Mouse (Mus musculus): Measurements from ENCODE around the gene Frmd6. TPM values are rescaled to one million over a fixed set of nuclear protein-coding genes. Genes with fewer than 3 reads are reported as not detected.
A peak's percentile ranks its signal among the peaks of the same experiment; 100 is the strongest.

Gene Frmd6
- polyA plus RNA-seq, 1 experiment from 2014 or later = 8.5 TPM

DNA sequence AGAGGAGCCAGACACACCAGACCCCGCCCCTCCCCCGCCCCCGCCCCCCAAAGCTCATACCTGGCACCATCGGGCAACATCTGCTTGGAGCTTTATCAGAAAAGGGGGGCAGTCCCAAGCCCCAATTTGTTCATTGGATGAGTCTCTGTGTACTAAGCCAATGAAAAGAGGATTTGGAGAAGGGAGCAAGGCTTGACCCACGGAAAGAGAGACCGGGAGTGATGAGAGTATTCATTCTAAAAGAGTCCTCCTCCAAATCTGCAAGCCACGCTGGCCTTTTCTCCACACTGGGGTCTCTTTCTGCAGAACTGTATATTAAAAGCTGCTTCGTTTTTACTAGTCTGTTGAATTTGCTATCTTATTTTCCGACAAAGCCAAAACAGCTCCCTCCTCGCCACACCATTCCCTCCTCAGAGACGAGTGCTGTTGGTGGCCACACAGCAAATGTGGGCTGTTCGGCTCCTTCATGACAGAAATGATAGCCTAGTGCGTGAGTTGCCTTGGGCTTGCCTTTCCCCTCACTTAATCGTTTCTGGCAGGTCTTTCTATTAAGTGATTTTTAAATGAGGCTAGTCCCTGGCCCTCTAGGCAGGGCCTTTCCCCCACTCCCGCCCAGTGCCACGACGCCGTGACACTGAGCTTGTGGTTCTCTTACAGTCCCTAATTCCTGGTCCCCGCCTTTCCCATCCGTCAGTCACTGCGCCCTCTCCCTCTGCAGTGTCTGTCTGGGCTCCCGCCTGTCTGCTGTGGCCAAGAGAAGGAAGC, 41.7 kb upstream of the Frmd6 start:
- 26% methylated on average over 22 of the region's 22 CpGs for WGBS
- H3K9ac ChIP-seq (ENCODE audit: low read length) = no peak overlapping the region
- H3K36me3 ChIP-seq (ENCODE audit: control insufficient read depth, insufficient read depth, low read length) = no peaks in the 10 kb centered on the region
- ATAC-seq (no peak), DNase-seq (ENCODE audit: low spot score) (peak; percentile 22)
- H3K27ac ChIP-seq (ENCODE audit: low read depth, low read length) = no peak overlapping the region
- H3K9me3 ChIP-seq (replicated peaks; ENCODE audit: control insufficient read depth, low read length) = no peaks in the 10 kb centered on the region
- H3K4me3 ChIP-seq (ENCODE audit: low read depth, low read length) = no peak overlapping the region
- peak overlapping the region; percentile 26 for H3K4me2 ChIP-seq (ENCODE audit: low read length)
- no peaks in the 10 kb centered on the region for H3K27me3 ChIP-seq (replicated peaks; ENCODE audit: control insufficient read depth, insufficient read depth, low read length)
- no peaks in the 10 kb centered on the region for H3K4me1 ChIP-seq (ENCODE audit: control insufficient read depth, insufficient read depth, low read length)

GRCm38 (mm10) chr12:70784240-70784705, 41.0 kb upstream of the Frmd6 start:
- Histone ChIP-seq H3K4me2 (ENCODE audit: low read length) (peak overlapping the region; percentile 26), H3K9ac (ENCODE audit: low read length) (no peak overlapping the region), H3K4me3 (ENCODE audit: low read depth, low read length) (no peak overlapping the region), H3K36me3 (ENCODE audit: control insufficient read depth, insufficient read depth, low read length) (no peaks in the 10 kb centered on the region), H3K27ac (ENCODE audit: low read depth, low read length) (no peak overlapping the region), H3K27me3 (replicated peaks; ENCODE audit: control insufficient read depth, insufficient read depth, low read length) (no peaks in the 10 kb centered on the region), H3K9me3 (replicated peaks; ENCODE audit: control insufficient read depth, low read length) (no peaks in the 10 kb centered on the region), H3K4me1 (ENCODE audit: control insufficient read depth, insufficient read depth, low read length) (no peaks in the 10 kb centered on the region)
- DNase-seq (ENCODE audit: low spot score) = no peak
- ATAC-seq = no peak
- WGBS = 38% methylated on average over 6 of the region's 6 CpGs

- Histone ChIP-seq H3K27me3 (replicated peaks; ENCODE audit: control insufficient read depth, insufficient read depth, low read length) (no peaks in the 10 kb centered on the region), H3K36me3 (ENCODE audit: control insufficient read depth, insufficient read depth, low read length) (no peaks in the 10 kb centered on the region), H3K4me3 (ENCODE audit: low read depth, low read length) (no peak overlapping the region), H3K27ac (ENCODE audit: low read depth, low read length) (no peak overlapping the region), H3K4me1 (ENCODE audit: control insufficient read depth, insufficient read depth, low read length) (no peaks in the 10 kb centered on the region), H3K9ac (ENCODE audit: low read length) (no peak overlapping the region), H3K9me3 (replicated peaks; ENCODE audit: control insufficient read depth, low read length) (no peaks in the 10 kb centered on the region), H3K4me2 (ENCODE audit: low read length) (no peak overlapping the region)
- no peak for DNase-seq (ENCODE audit: low spot score)
- 88% methylated on average over 6 of the region's 6 CpGs for WGBS
- ATAC-seq = no peak
Observed at GRCm38 (mm10) chr12:70789341-70789740, 36.0 kb upstream of the Frmd6 start.

DNA sequence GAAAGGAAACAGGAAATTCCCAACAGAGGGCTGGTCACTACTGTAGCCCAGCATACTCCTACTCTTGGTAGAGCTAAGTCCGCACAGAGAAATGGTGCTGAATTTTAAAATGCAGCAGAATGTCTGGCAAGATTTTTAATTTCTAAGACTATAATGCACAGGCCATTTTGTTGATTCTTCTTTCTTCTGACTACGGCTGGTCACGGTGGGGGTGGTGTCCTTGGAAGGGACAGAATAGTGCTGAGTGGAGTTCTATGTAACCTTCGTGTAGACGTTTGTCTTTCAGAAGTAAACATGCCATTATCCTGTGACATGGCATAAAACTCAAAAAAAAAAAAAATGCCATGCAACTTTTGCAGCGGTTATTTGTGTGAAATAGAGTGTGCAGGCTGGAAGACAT, 32.0 kb upstream of the Frmd6 start:
- Histone ChIP-seq H3K36me3 (ENCODE audit: control insufficient read depth, insufficient read depth, low read length) (no peaks in the 10 kb centered on the region), H3K27ac (ENCODE audit: low read depth, low read length) (no peak overlapping the region), H3K9me3 (replicated peaks; ENCODE audit: control insufficient read depth, low read length) (no peaks in the 10 kb centered on the region), H3K4me2 (ENCODE audit: low read length) (no peak overlapping the region), H3K4me3 (ENCODE audit: low read depth, low read length) (no peak overlapping the region), H3K27me3 (replicated peaks; ENCODE audit: control insufficient read depth, insufficient read depth, low read length) (no peaks in the 10 kb centered on the region), H3K4me1 (ENCODE audit: control insufficient read depth, insufficient read depth, low read length) (peaks cover 5% of the 10 kb centered on the region; the same call in 1 of the 2 replicates), H3K9ac (ENCODE audit: low read length) (no peak overlapping the region)
- 92% methylated on average over 6 of the region's 6 CpGs for WGBS
- ATAC-seq (no peak), DNase-seq (ENCODE audit: low spot score) (no peak)

DNA sequence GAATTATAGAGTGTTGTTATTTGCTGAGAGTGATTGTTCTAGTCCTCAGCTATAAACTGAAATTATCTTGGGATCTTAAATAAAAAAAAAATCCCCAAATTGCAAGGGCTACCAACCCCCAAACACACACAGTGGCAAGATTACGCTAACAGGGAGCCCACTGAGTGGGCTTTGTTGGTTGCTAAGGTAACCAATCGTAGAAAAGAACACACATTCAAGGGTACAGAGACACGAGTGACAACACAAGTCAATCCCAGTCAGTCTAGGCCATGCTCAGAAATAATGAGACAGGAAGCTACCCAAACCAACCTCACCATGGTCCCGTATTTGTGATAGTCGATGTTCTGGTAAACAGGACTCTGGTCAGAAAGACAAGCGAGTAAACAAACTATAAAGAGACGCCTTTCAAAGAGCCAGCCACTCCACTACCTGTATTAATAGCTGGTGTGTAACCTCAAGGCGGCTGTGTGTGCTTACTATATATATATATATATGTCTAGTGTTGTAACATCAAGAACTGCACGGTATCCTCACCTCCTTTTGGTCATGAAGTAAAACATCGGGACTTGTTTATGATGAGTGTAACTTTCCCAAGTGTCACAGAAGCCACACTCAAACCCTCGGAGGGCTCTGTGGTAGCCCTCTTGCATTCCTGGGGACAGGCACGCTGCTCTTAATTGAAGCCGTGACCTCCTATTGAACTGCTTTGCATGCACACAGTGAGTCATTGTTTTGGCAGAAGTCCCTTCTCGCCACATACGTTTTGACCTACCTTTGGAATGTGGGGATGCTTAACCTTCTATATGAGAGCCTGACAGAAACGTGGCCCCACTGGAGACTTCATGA, 30.5 kb upstream of the Frmd6 start:
- 36% methylated on average over 16 of the region's 16 CpGs for WGBS

DNA sequence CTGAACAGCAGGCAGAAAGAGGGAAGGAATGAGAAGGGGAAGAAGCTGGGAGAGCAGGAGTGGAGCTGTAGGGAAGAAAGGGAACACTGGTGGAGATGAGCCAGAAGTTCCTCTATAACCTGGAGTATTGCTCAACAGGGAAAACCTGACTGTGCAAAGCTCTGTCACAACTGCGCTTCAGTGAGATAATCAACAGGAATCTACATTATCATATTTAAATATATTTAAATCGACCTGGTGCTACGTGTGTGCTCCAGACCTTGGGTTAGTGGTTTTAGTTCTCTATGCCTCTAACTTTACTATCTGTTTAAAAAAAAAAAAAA, 30.0 kb upstream of the Frmd6 start:
- H3K4me3 ChIP-seq (ENCODE audit: low read depth, low read length) = no peak overlapping the region
- DNase-seq (ENCODE audit: low spot score) = no peak
- H3K9ac ChIP-seq (ENCODE audit: low read length) = no peak overlapping the region
- H3K4me2 ChIP-seq (ENCODE audit: low read length) = no peak overlapping the region
- no peaks in the 10 kb centered on the region for H3K36me3 ChIP-seq (ENCODE audit: control insufficient read depth, insufficient read depth, low read length)
- H3K4me1 ChIP-seq (ENCODE audit: control insufficient read depth, insufficient read depth, low read length) = peaks cover 5% of the 10 kb centered on the region; the same call in 1 of the 2 replicates
- WGBS = 87% methylated on average over 3 of the region's 3 CpGs
- no peak overlapping the region for H3K27ac ChIP-seq (ENCODE audit: low read depth, low read length)
- H3K9me3 ChIP-seq (replicated peaks; ENCODE audit: control insufficient read depth, low read length) = no peaks in the 10 kb centered on the region
- no peak for ATAC-seq
- no peaks in the 10 kb centered on the region for H3K27me3 ChIP-seq (replicated peaks; ENCODE audit: control insufficient read depth, insufficient read depth, low read length)

More for the DNA sequence above, 30.5 kb upstream of the Frmd6 start:
- H3K4me2 ChIP-seq (ENCODE audit: low read length) = no peak overlapping the region
- no peak overlapping the region for H3K4me3 ChIP-seq (ENCODE audit: low read depth, low read length)
- no peaks in the 10 kb centered on the region for H3K9me3 ChIP-seq (replicated peaks; ENCODE audit: control insufficient read depth, low read length)
- no peak overlapping the region for H3K9ac ChIP-seq (ENCODE audit: low read length)
- peaks cover 5% of the 10 kb centered on the region; the same call in 1 of the 2 replicates for H3K4me1 ChIP-seq (ENCODE audit: control insufficient read depth, insufficient read depth, low read length)
- no peaks in the 10 kb centered on the region for H3K27me3 ChIP-seq (replicated peaks; ENCODE audit: control insufficient read depth, insufficient read depth, low read length)
- H3K36me3 ChIP-seq (ENCODE audit: control insufficient read depth, insufficient read depth, low read length) = no peaks in the 10 kb centered on the region
- H3K27ac ChIP-seq (ENCODE audit: low read depth, low read length) = no peak overlapping the region
- ATAC-seq (no peak), DNase-seq (ENCODE audit: low spot score) (peak; percentile 50)

- H3K27me3 ChIP-seq (replicated peaks; ENCODE audit: control insufficient read depth, insufficient read depth, low read length) = no peaks in the 10 kb centered on the region
- no peaks in the 10 kb centered on the region for H3K9me3 ChIP-seq (replicated peaks; ENCODE audit: control insufficient read depth, low read length)
- no peaks in the 10 kb centered on the region for H3K36me3 ChIP-seq (ENCODE audit: control insufficient read depth, insufficient read depth, low read length)
- ATAC-seq = no peak
- WGBS = 85% methylated on average over 8 of the region's 8 CpGs
- H3K27ac ChIP-seq (ENCODE audit: low read depth, low read length) = no peak overlapping the region
- no peak overlapping the region for H3K9ac ChIP-seq (ENCODE audit: low read length)
- H3K4me3 ChIP-seq (ENCODE audit: low read depth, low read length) = no peak overlapping the region
- no peak overlapping the region for H3K4me2 ChIP-seq (ENCODE audit: low read length)
- no peak for DNase-seq (ENCODE audit: low spot score)
- H3K4me1 ChIP-seq (ENCODE audit: control insufficient read depth, insufficient read depth, low read length) = peaks cover 5% of the 10 kb centered on the region; the same call in 1 of the 2 replicates
Observed at GRCm38 (mm10) chr12:70798496-70798895, 26.8 kb upstream of the Frmd6 start.

DNA sequence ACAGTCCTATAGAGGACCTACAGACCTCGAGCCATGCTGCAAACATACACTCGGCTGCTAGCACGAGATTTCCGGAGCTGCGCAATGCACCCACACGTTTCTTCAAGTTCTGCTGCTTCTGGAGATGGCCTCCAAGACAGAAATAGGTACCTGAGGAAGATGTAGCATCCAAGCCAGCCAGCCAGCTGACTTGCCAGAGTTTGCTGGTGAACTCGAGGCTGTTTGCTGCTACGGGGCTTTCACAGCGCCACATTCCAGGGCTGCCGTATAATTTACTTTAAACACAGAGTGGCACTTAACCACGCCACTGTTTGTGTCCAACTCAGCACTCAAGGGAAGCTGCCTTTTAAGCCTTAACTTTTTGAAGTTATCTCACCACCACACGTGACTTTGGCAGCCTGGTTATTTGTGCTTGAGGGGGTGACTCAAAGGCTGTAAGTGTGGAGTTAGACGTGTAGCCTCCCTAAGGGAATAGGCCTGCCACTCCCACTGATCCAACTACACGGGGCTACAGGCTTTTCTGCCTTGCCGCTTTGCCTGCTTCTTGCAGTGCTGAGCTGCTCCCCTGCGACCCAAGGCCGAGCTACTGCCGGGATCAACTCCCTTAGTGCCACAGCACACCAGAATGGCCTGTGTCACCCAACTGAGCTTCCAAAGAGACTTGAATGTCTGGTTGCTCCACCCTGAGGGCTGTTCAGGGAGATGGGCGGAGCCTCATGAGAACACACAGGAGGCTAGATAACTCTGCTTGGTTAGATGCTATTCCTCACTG, 25.9 kb upstream of the Frmd6 start:
- H3K4me2 ChIP-seq (ENCODE audit: low read length) = no peak overlapping the region
- DNase-seq (ENCODE audit: low spot score) = no peak
- no peaks in the 10 kb centered on the region for H3K36me3 ChIP-seq (ENCODE audit: control insufficient read depth, insufficient read depth, low read length)
- no peak overlapping the region for H3K4me3 ChIP-seq (ENCODE audit: low read depth, low read length)
- no peaks in the 10 kb centered on the region for H3K27me3 ChIP-seq (replicated peaks; ENCODE audit: control insufficient read depth, insufficient read depth, low read length)
- 60% methylated on average over 19 of the region's 19 CpGs for WGBS
- peaks cover 5% of the 10 kb centered on the region; the same call in 1 of the 2 replicates for H3K4me1 ChIP-seq (ENCODE audit: control insufficient read depth, insufficient read depth, low read length)
- no peaks in the 10 kb centered on the region for H3K9me3 ChIP-seq (replicated peaks; ENCODE audit: control insufficient read depth, low read length)
- H3K9ac ChIP-seq (ENCODE audit: low read length) = no peak overlapping the region
- no peak overlapping the region for H3K27ac ChIP-seq (ENCODE audit: low read depth, low read length)
- ATAC-seq = no peak
